Mouse (Mus musculus) spleen, embryonic (tissue): ENCODE results near the gene Parm1.

Experiments used
- CTCF ChIA-PET: fragments of 350-600 bp; sonication (Branson Sonifier 250); formaldehyde crosslinking; loops from one replicate; lab custom pipeline; 2022; lab: Charles Lee

Gene Parm1

DNA sequence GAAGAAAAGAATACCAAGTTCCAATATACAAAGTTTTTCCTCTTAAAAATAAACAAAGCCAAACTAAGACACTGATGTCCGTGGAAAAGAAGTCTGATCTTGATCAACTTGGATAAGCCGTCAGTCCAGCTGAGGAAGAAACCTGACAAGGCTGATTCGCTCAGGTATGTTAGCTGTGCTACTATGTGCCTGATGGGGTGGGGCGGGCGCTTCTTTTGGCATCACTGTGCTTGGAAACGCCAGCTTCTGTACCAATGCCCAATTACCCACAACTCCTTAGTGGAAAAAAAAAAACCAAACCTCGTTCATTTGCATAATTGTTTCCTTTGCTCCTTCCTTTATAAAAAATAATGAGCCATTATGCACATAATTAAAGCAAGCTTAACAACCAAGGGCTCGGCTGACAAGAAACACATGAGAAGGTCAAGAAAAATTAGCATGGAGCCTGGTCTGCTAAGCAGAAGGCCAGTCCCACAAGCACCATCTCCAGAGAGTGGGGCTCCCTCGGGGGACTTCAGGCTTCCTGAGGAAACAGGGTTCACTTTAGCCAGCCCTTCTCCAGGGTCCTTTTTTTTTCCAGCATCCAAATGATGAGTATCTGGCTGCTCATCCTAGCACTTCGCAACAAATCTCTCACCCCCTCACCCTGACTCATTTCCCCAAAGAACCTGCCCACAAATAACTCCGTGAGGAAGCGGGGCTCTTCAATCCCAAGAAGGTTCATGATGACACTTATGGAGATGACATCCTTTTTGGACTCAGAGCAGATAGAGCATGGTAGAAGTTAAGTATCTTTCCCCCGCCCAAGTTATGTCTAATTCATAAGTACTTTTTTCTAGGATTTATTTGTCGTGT, 135.9 kb downstream of the Parm1 start:
- CTCF ChIA-PET = no interaction called here

- CTCF ChIA-PET = no interaction called here
These were observed 137.1 kb downstream of the Parm1 start for GRCm38 (mm10) chr5:91654331-91655048.

DNA sequence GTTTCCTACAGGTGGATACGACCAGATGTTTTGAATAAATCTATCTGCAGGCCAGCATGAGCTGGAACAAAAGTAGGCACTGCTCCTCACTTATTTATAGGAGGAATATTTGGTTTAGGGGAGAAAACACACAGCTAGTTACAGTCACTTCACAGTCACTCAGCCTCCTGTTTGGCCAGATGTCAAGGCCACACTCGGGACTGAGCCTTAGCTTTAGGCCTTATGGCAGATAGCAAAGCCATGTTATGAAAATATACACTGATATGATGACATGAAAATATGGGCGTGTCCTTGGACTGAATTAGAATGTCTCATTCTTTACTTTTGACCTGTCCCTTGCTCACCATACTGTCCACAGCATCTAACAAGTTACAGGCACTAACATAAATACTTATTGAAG, 137.8 kb downstream of the Parm1 start:
- CTCF ChIA-PET = interaction anchor here (0.7 kb wide), 1 partner anchor 17 kb away, joined by 3 read pairs; no protein-coding TSS in a partner anchor

GRCm38 (mm10) chr5:91662715-91663114, 145.3 kb downstream of the Parm1 start:
- CTCF ChIA-PET = no interaction called here

- CTCF ChIA-PET = no interaction called here
These were observed 149.7 kb downstream of the Parm1 start for GRCm38 (mm10) chr5:91667127-91667526.

- CTCF ChIA-PET = no interaction called here
These were observed 151.8 kb downstream of the Parm1 start for GRCm38 (mm10) chr5:91669235-91669634.
